Mouse (Mus musculus) frontal cortex, postnatal 10 days (tissue): ENCODE results near the gene Calhm3.

Experiments used
- DNase-seq, 2 experiments: peaks; one replicate each; pipeline ENCODE4 v3.0.0; 2022; ENCODE audit warnings: low spot score in 2 of 2, mixed read lengths in 1 of 2

Gene Calhm3

GRCm38 (mm10) chr19:47118634-47119033, 38.9 kb downstream of the Calhm3 start:
- no peak for DNase-seq

GRCm38 (mm10) chr19:47104641-47105271, 52.8 kb downstream of the Calhm3 start:
- DNase-seq, result no peak
